Mouse (Mus musculus) frontal cortex, postnatal 10 days (tissue): ENCODE results near the gene Fitm1.
A peak's percentile ranks its signal among the peaks of the same experiment; 100 is the strongest.

Source experiments
- DNase-seq, 2 experiments: peaks; one replicate each; pipeline ENCODE4 v3.0.0; 2022; ENCODE audit warnings: low spot score in 2 of 2, mixed read lengths in 1 of 2

The Fitm1 gene

DNA sequence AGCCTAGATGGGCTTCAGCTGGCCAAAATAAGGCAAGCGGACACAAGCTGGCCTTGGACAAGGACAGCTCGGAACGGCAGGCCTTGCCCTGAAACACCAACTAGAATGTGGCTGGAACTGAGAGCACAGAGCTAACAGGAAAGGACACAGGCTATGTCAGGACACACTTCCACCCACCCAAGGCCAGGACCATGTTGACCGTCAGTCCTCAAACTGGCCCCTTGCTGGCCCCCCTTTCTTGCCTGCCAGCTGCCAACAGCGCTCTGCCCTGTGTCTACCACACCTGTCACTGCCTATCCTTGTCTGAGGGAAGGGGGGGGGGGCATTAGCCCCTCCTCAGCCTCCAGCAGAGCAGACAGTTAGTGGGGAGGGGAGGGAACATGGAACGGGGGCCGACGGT is at the start of gene Fitm1:
Gene Fitm1, plus strand, starts transcription at position 316 of the 400 bp plus-strand sequence.
- DNase-seq: no peak

DNA sequence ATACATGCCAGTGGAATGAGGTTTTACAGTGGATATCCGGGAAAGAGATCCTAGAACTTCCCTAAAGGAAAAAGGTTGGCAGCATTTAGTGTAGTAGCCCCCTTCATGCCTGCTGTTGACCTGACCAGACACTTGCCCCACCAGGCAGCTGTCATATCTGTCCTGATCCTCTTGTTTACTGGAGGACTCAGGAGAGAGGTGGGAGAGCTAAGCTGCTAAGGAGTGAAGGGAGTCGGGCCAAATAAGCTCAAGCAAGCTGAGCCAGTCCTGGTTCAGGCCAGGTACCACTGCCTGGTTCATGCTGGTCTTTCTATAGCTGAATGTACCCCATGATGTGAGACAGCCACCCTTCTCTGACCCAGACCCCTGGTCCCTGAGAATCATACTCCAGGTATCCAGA is 48.7 kb upstream of the Fitm1 start:
- DNase-seq: no peak

DNA sequence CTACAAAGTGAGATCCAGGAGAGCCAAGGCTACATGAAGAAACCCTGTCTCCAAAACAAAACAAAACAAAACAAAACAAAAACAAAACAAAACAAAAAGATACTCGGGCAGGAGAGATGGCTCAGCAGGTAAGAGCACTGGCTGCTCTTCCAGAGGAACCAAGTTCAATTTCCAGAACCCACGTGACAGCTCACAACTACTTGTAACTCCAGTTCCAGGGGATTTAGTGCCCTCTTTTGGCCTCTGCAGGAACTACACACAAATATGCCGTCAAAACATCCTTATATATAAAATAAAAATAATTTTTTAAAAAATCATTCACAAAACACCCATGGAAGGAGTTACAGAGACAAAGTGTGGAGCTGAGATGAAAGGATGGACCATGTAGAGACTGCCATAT is 47.5 kb upstream of the Fitm1 start:
- DNase-seq: no peak

DNA sequence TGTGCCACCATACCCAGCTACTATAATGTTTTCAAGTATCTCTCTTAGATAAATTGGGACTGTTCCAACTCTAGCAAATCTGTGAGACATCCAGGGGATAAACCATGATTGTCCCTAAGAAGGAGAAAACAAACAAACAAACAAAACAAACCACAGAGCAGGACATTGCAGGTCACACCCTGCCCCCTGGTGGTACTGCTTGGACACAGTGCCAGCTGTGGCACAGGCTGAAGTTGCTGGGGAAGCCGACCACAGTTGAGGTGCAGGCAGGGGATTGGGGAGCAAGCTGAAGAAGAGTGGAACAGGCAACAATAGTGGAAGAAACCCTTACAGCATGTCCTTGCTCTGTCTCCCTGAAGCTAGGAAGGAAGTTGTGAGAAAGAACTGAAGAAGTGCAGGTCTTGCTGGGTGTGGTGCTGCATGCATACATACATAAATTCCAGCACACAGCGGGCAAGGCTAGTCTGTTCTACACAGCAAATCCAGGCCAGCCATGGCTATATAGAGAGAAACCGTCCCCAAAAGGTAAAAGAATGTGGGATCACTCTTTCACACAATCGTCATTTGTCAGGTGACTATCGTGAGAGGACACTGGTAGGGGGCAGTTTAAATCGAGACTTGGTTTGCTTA is 39.2 kb upstream of the Fitm1 start:
- no peak for DNase-seq

DNA sequence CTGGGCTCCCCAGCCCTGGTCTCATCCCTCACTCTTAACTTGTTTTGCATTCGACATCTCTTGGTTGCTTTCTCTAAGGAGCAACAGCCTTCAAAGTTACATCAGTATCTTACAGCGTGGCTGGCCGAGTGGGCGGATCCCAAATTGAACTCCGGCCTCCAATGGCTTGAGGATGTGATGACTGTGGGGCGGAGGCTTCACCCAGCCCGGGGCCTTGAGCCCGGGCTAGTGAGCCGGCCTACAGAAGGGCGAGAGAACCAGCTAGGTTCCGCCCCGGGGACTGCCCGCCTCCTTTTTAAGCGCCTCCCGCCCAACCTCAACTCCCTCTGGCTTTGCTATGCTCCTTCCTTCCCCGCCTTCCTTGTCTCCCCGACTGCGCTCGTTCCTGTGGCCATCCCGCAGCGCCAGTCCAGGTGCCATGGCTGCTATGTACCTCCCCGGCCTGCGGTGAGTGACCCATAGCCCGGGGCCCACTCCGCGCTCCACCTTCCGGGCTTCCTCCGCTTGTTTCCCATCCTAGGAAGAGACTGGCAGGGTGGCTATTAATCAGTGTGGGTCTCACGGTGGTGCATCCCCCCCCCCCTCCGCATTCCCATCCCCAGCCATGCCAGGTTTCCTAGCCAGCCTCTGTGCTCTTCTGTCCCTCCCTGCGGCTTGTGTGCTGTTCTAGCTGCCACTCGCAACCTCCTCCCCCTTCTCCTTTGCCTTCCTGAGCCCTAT is 35.2 kb upstream of the Fitm1 start, which contains the start of gene Pck2:
Gene Pck2, plus strand, starts transcription at position 200 of the 720 bp plus-strand sequence.
- DNase-seq: peak; percentile 64 to 71

DNA sequence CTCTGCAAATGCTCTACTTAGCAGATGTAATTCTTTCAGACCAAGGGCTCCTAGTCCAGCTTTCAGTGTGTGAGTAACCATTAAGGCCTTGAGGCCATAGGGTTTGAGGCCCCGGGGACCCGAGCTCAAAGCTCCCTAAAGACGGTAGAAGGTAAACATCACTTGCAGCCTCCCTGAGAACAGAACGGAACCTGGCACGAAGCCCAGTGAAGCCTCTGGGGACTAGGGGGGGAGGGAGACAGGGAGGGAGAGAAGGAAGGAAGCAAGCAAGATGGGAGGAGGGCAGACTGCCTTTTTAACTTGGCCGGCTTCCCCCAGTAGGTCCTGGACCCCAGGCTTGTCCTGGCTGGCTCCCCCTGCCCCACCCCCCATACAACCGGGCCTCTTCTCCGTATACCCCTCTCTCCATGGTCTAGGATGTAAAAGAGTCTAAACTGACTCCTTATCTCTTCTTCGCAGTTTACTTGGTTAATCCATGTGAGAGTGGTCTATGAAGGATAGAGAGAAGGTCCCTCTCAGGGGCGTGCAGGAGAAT is 34.6 kb upstream of the Fitm1 start:
- DNase-seq: peak; percentile 61 to 74

DNA sequence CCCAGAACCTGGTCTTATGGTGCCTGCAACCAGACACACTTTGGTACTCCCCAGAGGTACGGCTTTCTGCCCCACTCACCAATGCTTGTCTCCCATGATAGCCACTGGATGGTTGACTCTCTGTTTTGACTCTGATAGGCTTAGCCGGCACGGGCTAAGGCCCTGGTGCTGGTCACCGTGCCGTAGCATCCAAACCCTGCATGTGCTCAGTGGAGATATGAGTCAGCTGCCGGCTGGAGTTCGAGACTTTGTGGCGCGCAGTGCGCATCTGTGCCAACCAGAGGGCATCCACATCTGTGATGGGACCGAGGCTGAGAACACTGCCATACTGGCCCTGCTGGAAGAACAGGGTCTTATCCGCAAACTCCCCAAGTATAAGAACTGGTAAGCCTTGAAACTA is 33.1 kb upstream of the Fitm1 start:
- DNase-seq: no peak

DNA sequence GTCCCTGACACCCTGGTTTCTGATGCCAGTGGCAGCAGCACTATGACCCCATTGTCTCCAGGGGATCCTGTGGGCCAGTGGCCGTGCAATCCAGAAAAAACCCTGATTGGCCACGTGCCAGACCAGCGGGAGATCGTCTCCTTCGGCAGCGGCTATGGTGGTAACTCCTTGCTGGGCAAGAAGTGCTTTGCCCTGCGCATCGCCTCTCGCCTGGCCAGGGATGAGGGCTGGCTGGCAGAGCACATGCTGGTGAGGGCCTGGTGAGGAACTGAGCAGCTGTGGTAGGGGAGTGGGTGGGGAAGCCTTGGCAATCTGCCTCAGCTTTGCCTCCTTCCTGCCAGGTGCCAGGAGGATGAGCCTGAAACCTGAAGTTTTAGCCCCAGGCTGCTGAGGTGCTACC is 31.1 kb upstream of the Fitm1 start:
- no peak for DNase-seq

DNA sequence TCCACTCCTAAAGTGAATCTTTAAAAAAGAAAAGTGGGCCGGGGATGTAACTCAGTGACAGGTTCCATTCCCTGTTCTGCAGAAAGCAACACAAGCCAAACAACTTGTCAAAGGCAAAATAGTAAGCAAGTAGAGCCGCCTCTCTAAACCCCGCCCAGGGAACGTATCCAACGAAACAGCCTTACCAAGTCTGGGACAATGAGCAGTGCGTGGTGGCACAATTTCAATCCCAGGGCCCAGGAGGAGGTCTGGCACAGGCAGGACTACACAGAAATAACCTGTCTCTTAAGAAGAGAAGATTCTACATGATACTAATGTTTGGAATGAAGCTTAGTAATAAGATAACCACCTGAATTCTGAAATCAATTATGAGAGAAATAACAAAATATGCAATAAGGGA is 25.2 kb upstream of the Fitm1 start:
- DNase-seq: no peak

DNA sequence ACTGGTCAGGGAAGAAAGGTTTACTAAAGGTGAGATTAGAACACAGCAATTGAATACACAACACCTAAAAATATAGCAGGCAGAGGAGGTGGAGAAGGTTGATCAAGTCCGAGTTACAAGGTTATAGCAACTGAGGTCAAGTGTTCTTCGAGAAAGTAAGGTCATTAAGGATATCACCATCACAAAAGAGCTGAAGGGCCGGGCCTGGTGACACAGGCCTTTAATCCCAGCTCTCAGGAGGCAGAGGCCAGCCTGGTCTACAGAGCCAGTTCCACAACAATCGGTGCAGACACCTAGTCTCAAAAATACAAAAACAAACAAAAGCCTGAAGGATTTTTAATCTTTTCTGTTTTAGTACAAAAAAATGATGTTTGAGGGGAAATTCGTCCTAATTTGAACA is 24.1 kb upstream of the Fitm1 start:
- no peak for DNase-seq

DNA sequence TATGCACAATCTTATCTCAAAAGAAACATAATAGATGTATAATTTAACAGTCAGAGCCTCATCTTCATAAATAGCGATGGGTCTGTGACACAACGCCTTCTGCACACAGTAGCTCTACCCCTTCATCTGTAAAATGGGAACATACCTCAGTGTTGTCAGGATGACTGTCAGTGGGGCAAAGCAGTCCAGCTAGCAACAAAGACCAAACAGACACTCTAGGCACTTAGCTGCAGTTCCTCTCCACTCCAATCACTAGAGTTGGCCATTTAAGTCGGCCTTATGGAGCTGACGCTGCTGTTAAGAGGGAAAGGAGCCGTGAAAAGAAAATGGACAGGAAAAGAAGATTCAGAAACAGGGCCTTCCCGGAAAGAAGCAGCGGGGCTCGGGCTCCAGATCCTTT is 23.6 kb upstream of the Fitm1 start:
- no peak for DNase-seq

DNA sequence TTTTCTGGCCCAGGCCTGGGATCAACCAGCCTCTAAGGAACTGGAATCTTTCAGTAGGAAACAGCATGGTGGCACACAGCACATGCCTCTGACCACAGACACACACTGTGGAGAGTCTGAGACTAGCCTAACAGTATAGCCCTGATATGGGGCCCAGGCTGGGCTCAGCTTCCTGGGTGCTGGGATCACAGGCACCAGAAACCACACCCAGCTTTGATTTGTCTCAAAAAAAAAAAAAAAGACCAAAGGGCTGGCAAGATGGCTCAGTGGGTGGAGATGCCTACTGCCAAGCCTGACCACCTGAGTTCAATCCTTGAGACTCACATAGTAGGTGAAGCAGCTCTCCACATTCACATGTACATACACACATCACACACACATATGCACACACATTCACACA is 20.8 kb upstream of the Fitm1 start:
- DNase-seq: no peak

DNA sequence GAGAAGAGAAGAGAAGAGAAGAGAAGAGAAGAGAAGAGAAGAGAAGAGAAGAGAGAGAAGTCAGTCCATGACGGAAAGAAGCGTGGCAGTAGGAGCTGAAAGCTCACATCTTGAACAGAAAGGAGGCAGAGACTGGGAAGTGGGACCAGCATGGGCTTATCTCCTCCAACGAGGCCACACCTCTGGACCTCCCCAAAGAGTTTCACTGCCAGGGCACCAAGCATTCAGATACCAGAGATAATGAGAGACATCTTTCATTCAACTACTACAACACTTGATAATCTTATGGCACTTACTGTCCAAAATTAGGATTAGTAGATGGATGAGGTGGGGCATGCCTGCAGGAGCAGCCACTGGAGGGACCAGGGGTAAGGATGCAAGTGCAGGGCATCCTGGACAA is 19.6 kb upstream of the Fitm1 start:
- DNase-seq: no peak

DNA sequence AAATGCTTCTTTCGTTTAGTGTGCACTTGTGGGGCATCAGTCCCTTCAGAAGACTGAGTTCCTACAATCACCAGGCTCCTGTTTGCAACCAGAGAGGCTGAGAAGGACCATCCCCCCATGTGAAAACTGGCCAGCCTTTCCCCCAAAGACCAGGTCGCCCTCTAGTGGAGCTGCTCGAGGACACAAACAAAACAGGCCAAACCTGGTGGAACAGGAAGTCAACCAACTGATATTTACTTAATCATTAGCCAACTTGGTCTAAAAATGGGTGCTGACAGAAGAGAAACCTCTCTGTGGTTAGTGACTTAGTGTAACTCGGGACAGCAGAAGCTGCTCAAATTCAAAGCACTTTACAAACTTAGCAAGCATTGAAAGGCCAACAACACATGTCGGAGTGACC is 18.4 kb upstream of the Fitm1 start:
- DNase-seq: peak in 1 of 2 experiments; percentile 66

DNA sequence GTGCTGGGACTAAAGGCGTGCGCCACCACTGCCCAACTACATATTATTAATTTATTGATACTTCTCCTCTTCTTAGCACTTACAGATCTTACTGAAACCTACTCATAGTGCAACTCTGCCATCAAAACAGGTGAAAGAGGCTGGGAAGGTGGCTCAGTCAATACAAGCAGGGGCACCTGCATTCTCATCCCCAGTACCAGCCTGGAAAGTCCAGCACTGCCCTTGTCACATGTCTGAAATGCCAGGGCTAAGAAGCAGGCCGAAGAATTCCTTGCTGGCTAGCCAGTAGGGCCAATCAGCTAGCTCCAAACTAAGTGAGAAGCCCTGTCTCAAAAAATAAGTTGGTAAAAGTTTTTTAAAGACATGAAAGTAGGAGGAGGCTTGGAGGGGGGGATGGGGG is 17.8 kb upstream of the Fitm1 start:
- DNase-seq: no peak

DNA sequence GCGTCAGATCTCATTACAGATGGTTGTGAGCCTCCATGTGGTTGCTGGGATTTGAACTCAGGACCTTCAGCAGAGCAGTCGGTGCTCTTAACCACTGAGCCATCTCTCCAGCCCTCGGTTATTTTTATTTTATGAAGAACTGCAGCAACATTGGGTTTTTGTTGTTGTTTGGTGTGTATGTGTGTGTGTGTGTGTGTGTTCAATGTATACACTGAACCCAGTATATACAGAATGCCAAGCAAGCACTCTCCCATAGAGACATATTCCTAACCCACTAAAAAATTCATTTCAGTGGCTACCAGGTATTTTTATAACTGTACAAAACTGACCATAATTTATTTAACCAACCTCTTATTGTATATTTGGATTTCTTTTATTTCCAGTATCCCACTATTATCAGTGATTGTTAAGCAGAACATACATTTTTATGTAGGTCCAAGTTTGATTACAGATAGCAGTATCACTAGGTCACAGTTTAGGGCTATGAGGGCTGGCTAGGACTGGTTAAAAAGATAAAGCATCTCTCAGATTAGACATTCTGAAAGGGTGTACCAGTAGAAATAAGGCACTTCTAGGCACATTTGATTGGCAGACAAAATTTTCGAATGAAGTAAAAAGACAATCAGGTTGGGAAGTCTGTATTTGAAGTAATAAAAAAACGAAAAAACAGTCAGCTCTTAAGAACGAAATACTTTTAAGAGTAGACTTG is 16.5 kb upstream of the Fitm1 start:
- DNase-seq: no peak

DNA sequence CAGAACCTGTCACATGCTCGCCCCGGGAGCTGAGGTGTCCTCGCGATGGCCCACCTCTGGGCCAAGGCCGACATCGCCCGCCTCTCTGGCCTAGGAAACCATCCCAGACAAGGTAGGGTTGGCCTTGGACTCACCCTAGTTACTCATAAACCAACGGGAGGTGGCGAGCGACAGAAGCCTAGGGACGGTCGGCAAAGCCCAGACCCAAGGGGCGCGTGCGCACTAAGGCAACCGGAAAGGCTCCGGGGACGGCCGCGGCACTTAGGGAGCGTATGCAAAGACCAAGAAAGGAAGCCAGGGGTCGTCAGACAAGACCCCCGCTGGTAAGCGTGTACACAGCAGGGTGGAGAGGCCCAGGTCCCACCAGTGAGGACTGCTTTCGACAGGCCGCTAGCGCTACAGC is 15.6 kb upstream of the Fitm1 start, which contains the start of gene Dcaf11:
Gene Dcaf11, plus strand, starts transcription at position 208 of the 403 bp plus-strand sequence.
- DNase-seq: peak; percentile 85 to 88

DNA sequence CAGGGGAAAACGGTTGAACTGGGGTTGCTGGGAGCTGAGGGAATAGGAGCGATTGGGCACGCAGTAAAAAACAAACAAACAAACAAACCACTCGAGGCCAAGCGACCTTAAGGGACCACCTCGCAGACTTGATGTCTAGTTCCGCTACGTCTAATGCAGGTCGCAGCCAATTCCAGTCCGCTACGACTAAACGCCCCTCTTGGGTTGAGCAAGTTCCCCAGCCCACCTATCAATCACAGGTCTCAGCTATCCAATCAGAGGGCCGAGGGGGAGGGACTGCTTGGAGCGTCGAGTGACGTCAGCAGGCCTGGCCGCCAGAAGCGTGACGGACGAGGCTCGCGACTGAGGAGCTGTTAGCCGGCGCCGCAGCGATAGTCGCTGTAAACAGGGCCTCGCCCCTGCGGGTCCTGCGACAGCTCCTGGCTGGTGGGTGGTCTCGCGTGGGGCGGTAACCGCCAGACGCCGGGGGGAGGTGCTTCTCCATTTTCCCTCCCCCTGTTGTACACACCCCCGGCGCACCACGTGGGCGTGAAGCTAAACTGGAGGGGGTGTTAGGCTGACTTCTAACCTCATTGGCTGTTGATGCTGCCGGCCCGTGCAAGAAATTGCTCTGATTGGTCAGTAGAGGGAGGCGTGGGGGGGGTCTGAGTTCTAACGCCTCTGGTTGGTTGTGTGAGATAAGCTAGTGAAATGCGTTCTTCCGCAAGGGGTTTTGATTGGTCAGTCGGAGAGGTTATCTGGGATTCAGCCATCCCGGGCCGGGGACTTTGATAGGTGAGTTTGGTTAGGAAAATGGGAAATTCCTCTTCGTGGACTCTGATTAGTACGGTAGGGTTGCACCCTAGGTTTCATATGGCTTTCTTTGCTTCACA is 15.0 kb upstream of the Fitm1 start, which contains the start of gene A730061H03Rik:
Gene A730061H03Rik, minus strand, starts transcription at position 205 of the 872 bp plus-strand sequence.
- peak; percentile 97 to 100 for DNase-seq

DNA sequence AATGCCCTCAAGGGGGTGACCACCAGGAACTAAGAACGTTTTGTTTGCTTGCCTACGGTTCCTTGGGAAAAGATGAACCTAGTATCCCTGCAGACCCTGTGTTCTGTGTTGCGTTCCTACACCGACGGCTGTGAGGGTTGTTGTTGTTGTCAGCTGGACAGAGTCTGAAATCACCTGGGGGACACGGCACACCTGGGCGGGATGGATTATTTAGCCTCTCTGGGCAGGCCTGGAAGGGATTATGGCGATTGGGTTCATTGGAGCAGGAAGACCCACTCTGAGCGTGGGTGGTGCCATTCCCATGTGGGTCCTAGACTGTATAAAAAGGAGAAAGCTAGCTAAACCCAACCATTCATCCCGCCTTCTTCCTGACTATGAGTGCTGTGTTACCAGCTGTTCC is 13.6 kb upstream of the Fitm1 start:
- no peak for DNase-seq

DNA sequence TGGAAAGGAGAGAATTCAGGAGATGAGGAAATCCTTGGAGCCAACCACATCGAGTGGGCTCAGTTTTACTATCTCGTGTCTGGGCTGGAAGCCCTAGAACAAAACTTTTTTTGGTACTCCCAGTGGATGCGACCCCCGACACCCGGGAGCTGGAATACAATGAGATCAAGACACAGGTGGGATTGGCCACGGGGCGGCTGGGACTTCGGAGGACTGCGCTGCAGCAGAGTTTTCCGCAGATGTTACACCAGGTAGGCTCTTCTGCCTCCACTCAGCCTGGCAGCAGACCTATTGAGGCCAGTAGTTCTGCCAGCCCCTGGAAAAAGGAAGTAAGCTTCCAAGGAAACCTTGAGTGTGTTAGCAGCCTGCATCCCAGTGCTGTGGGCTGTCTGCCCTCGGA is 12.2 kb upstream of the Fitm1 start:
- no peak for DNase-seq

DNA sequence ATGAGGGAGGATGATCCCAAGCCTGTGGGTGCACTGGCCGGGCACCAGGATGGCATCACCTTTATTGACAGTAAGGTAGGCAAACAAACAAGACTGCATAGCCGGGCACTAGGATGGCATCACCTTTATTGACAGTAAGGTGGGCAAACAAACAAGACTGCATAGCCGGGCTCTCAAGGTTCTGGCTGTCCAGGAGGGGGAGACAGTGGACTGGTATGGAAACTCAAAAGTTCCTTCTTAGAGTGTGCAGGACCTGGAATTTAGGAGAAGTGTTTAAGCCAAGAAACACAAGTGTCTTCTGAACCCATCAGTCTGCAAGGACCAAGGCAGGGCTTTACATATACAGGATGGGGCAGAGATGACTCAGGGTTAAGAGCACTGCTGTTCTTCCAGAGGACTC is 9.7 kb upstream of the Fitm1 start:
- DNase-seq: no peak
